Mouse (Mus musculus): Measurements from ENCODE around the gene Lyve1. TPM values are rescaled to one million over a fixed set of nuclear protein-coding genes. Genes with fewer than 3 reads are reported as not detected.

Lyve1 gene
- polyA plus RNA-seq, 1 experiment from 2014 or later = 360 TPM

- DNase-seq (ENCODE audit: low spot score) (peak; percentile 25), ATAC-seq (peak; percentile 19)
- Histone ChIP-seq H3K27me3 (replicated peaks; ENCODE audit: insufficient read depth, low read length) (no peaks in the 10 kb centered on the region), H3K27ac (ENCODE audit: low read length) (peak overlapping the region; percentile 4; the same call in 1 of the 2 replicates), H3K9ac (replicated peaks; ENCODE audit: low read depth) (no peak overlapping the region), H3K4me1 (ENCODE audit: insufficient read depth, low read depth, low read length) (peaks cover 7% of the 10 kb centered on the region; the same call in 1 of the 2 replicates), H3K36me3 (ENCODE audit: insufficient read depth, low read length) (no peaks in the 10 kb centered on the region), H3K4me3 (ENCODE audit: low read depth, low read length) (no peak overlapping the region), H3K4me2 (replicated peaks; ENCODE audit: low read depth, low read length) (no peak overlapping the region), H3K9me3 (ENCODE audit: low read length) (no peaks in the 10 kb centered on the region)
- 60% methylated on average over 11 of the region's 11 CpGs for WGBS
- TF ChIP-seq CTCF (IDR thresholded peaks at IDR 0.05) = no peak
- 0 out of 2 replicates have a peak, but pooled peaks have one; percentile 23 for TF ChIP-seq EP300 (IDR thresholded peaks at IDR 0.05)
Observed at GRCm38 (mm10) chr7:110818787-110819350, 44.2 kb downstream of the Lyve1 start.

- Histone ChIP-seq H3K36me3 (ENCODE audit: insufficient read depth, low read length) (no peaks in the 10 kb centered on the region), H3K27me3 (replicated peaks; ENCODE audit: insufficient read depth, low read length) (no peaks in the 10 kb centered on the region), H3K9me3 (ENCODE audit: low read length) (no peaks in the 10 kb centered on the region), H3K27ac (ENCODE audit: low read length) (no peak overlapping the region), H3K4me3 (ENCODE audit: low read depth, low read length) (no peak overlapping the region), H3K4me1 (ENCODE audit: insufficient read depth, low read depth, low read length) (peaks cover 7% of the 10 kb centered on the region; the same call in 1 of the 2 replicates), H3K9ac (replicated peaks; ENCODE audit: low read depth) (no peak overlapping the region), H3K4me2 (replicated peaks; ENCODE audit: low read depth, low read length) (no peak overlapping the region)
- DNase-seq (ENCODE audit: low spot score) (peak; percentile 49), ATAC-seq (peak; percentile 32)
- TF ChIP-seq CTCF (IDR thresholded peaks at IDR 0.05) = no peak; the same call in 1 of the 2 replicates
- TF ChIP-seq EP300 (IDR thresholded peaks at IDR 0.05) = no peak
- WGBS = 51% methylated on average over 6 of the region's 6 CpGs
Observed at GRCm38 (mm10) chr7:110818206-110818605, 44.8 kb downstream of the Lyve1 start.

GRCm38 (mm10) chr7:110816037-110816436, 47.0 kb downstream of the Lyve1 start:
- Histone ChIP-seq H3K4me3 (ENCODE audit: low read depth, low read length) (no peak overlapping the region), H3K27ac (ENCODE audit: low read length) (no peak overlapping the region), H3K9me3 (ENCODE audit: low read length) (no peaks in the 10 kb centered on the region), H3K4me2 (replicated peaks; ENCODE audit: low read depth, low read length) (no peak overlapping the region), H3K9ac (replicated peaks; ENCODE audit: low read depth) (no peak overlapping the region), H3K36me3 (ENCODE audit: insufficient read depth, low read length) (0 out of 2 replicates have a peak, but pooled peaks cover 5% of the 10 kb centered on the region), H3K4me1 (ENCODE audit: insufficient read depth, low read depth, low read length) (peaks cover 2% of the 10 kb centered on the region; the same call in 1 of the 2 replicates), H3K27me3 (replicated peaks; ENCODE audit: insufficient read depth, low read length) (no peaks in the 10 kb centered on the region)
- WGBS = 65% methylated on average over 5 of the region's 5 CpGs
- peak; percentile 96 for TF ChIP-seq CTCF (IDR thresholded peaks at IDR 0.05)
- TF ChIP-seq EP300 (IDR thresholded peaks at IDR 0.05) = no peak
- DNase-seq (ENCODE audit: low spot score) (peak; percentile 86), ATAC-seq (peak; percentile 67)

- no peak for ATAC-seq
- Histone ChIP-seq H3K27ac (ENCODE audit: low read length) (no peak overlapping the region), H3K4me2 (replicated peaks; ENCODE audit: low read depth, low read length) (no peak overlapping the region), H3K36me3 (ENCODE audit: insufficient read depth, low read length) (0 out of 2 replicates have a peak, but pooled peaks cover 5% of the 10 kb centered on the region), H3K9ac (replicated peaks; ENCODE audit: low read depth) (no peak overlapping the region), H3K4me3 (ENCODE audit: low read depth, low read length) (no peak overlapping the region), H3K9me3 (ENCODE audit: low read length) (no peaks in the 10 kb centered on the region), H3K27me3 (replicated peaks; ENCODE audit: insufficient read depth, low read length) (no peaks in the 10 kb centered on the region), H3K4me1 (ENCODE audit: insufficient read depth, low read depth, low read length) (no peaks in the 10 kb centered on the region)
- DNase-seq (ENCODE audit: low spot score) = no peak
- no peak for TF ChIP-seq CTCF (IDR thresholded peaks at IDR 0.05)
- TF ChIP-seq EP300 (IDR thresholded peaks at IDR 0.05) = no peak
- 89% methylated on average over 1 of the region's 1 CpGs for WGBS
Observed at GRCm38 (mm10) chr7:110813983-110814382, 49.1 kb downstream of the Lyve1 start.

- Histone ChIP-seq H3K4me1 (ENCODE audit: insufficient read depth, low read depth, low read length) (no peaks in the 10 kb centered on the region), H3K9ac (replicated peaks; ENCODE audit: low read depth) (no peak overlapping the region), H3K27me3 (replicated peaks; ENCODE audit: insufficient read depth, low read length) (no peaks in the 10 kb centered on the region), H3K9me3 (ENCODE audit: low read length) (no peaks in the 10 kb centered on the region), H3K4me3 (ENCODE audit: low read depth, low read length) (no peak overlapping the region), H3K4me2 (replicated peaks; ENCODE audit: low read depth, low read length) (no peak overlapping the region), H3K27ac (ENCODE audit: low read length) (no peak overlapping the region), H3K36me3 (ENCODE audit: insufficient read depth, low read length) (0 out of 2 replicates have a peak, but pooled peaks cover 5% of the 10 kb centered on the region)
- 73% methylated on average over 5 of the region's 5 CpGs for WGBS
- ATAC-seq (no peak), DNase-seq (ENCODE audit: low spot score) (no peak)
- TF ChIP-seq EP300 (IDR thresholded peaks at IDR 0.05) (no peak), CTCF (IDR thresholded peaks at IDR 0.05) (no peak)
Observed at GRCm38 (mm10) chr7:110811529-110811928, 51.5 kb downstream of the Lyve1 start.

- Histone ChIP-seq H3K36me3 (ENCODE audit: insufficient read depth, low read length) (0 out of 2 replicates have a peak, but pooled peaks cover 5% of the 10 kb centered on the region), H3K9ac (replicated peaks; ENCODE audit: low read depth) (no peak overlapping the region), H3K4me1 (ENCODE audit: insufficient read depth, low read depth, low read length) (no peaks in the 10 kb centered on the region), H3K9me3 (ENCODE audit: low read length) (no peaks in the 10 kb centered on the region), H3K4me3 (ENCODE audit: low read depth, low read length) (no peak overlapping the region), H3K4me2 (replicated peaks; ENCODE audit: low read depth, low read length) (no peak overlapping the region), H3K27me3 (replicated peaks; ENCODE audit: insufficient read depth, low read length) (no peaks in the 10 kb centered on the region), H3K27ac (ENCODE audit: low read length) (no peak overlapping the region)
- ATAC-seq (no peak), DNase-seq (ENCODE audit: low spot score) (no peak)
- WGBS = 85% methylated on average over 8 of the region's 8 CpGs
- TF ChIP-seq CTCF (IDR thresholded peaks at IDR 0.05) (no peak), EP300 (IDR thresholded peaks at IDR 0.05) (no peak)
Observed at GRCm38 (mm10) chr7:110810995-110811394, 52.0 kb downstream of the Lyve1 start.
